Mouse (Mus musculus): ENCODE measurements at regions not wholly inside any gene's neighbourhood (a gene's known extent, or its start where the extent isn't known, plus 50 kb on each side); places are given as distances from the start of the nearest gene placed in this dataset.

GRCm38 (mm10) chr11:112563027-112563426, 219.0 kb upstream of the Sox9 start:
- Histone ChIP-seq H3K27ac (ENCODE audit: insufficient read depth, low read depth, low read length) (no peak overlapping the region), H3K4me1 (ENCODE audit: control insufficient read depth, insufficient read depth, low read length) (no peaks in the 10 kb centered on the region), H3K4me3 (ENCODE audit: insufficient read depth, low read depth, low read length) (no peak overlapping the region)
- TF ChIP-seq POLR2A (IDR thresholded peaks at IDR 0.05; ENCODE audit: insufficient read depth, low read depth, low read length) (no peak), CTCF (IDR thresholded peaks at IDR 0.05; ENCODE audit: insufficient read depth, low read depth, low read length) (no peak)
- 92% methylated on average over 9 of the region's 9 CpGs for WGBS

GRCm38 (mm10) chr11:112564706-112565215, 217.3 kb upstream of the Sox9 start:
- WGBS = 56% methylated on average over 1 of the region's 1 CpGs
- no peak overlapping the region for H3K4me3 ChIP-seq (ENCODE audit: insufficient read depth, low read depth, low read length)
- H3K4me1 ChIP-seq (ENCODE audit: control insufficient read depth, insufficient read depth, low read length) = no peaks in the 10 kb centered on the region
- no peak overlapping the region for H3K27ac ChIP-seq (ENCODE audit: insufficient read depth, low read depth, low read length)
- TF ChIP-seq CTCF (IDR thresholded peaks at IDR 0.05; ENCODE audit: insufficient read depth, low read depth, low read length) = no peak
- TF ChIP-seq POLR2A (IDR thresholded peaks at IDR 0.05; ENCODE audit: insufficient read depth, low read depth, low read length) = no peak

GRCm38 (mm10) chr11:112566071-112566470, 216.0 kb upstream of the Sox9 start:
- Histone ChIP-seq H3K27ac (ENCODE audit: insufficient read depth, low read depth, low read length) (no peak overlapping the region), H3K4me1 (ENCODE audit: control insufficient read depth, insufficient read depth, low read length) (no peaks in the 10 kb centered on the region), H3K4me3 (ENCODE audit: insufficient read depth, low read depth, low read length) (no peak overlapping the region)
- no peak for TF ChIP-seq CTCF (IDR thresholded peaks at IDR 0.05; ENCODE audit: insufficient read depth, low read depth, low read length)
- no peak for TF ChIP-seq POLR2A (IDR thresholded peaks at IDR 0.05; ENCODE audit: insufficient read depth, low read depth, low read length)
- 88% methylated on average over 3 of the region's 3 CpGs for WGBS

GRCm38 (mm10) chr11:112587386-112587785, 194.6 kb upstream of the Sox9 start:
- Histone ChIP-seq H3K27ac (ENCODE audit: insufficient read depth, low read depth, low read length) (no peak overlapping the region), H3K4me1 (ENCODE audit: control insufficient read depth, insufficient read depth, low read length) (no peaks in the 10 kb centered on the region), H3K4me3 (ENCODE audit: insufficient read depth, low read depth, low read length) (no peak overlapping the region)
- no peak for TF ChIP-seq POLR2A (IDR thresholded peaks at IDR 0.05; ENCODE audit: insufficient read depth, low read depth, low read length)

GRCm38 (mm10) chr11:112588088-112588487, 193.9 kb upstream of the Sox9 start:
- H3K4me1 ChIP-seq (ENCODE audit: control insufficient read depth, insufficient read depth, low read length) = no peaks in the 10 kb centered on the region
- WGBS = 83% methylated on average over 11 of the region's 11 CpGs
- TF ChIP-seq CTCF (IDR thresholded peaks at IDR 0.05; ENCODE audit: insufficient read depth, low read depth, low read length) = no peak
- TF ChIP-seq POLR2A (IDR thresholded peaks at IDR 0.05; ENCODE audit: insufficient read depth, low read depth, low read length) = no peak
- H3K4me3 ChIP-seq (ENCODE audit: insufficient read depth, low read depth, low read length) = no peak overlapping the region
- H3K27ac ChIP-seq (ENCODE audit: insufficient read depth, low read depth, low read length) = no peak overlapping the region

GRCm38 (mm10) chr11:112590214-112590613, 191.8 kb upstream of the Sox9 start:
- Histone ChIP-seq H3K27ac (ENCODE audit: insufficient read depth, low read depth, low read length) (no peak overlapping the region), H3K4me1 (ENCODE audit: control insufficient read depth, insufficient read depth, low read length) (no peaks in the 10 kb centered on the region), H3K4me3 (ENCODE audit: insufficient read depth, low read depth, low read length) (no peak overlapping the region)
- 84% methylated on average over 7 of the region's 7 CpGs for WGBS
- TF ChIP-seq POLR2A (IDR thresholded peaks at IDR 0.05; ENCODE audit: insufficient read depth, low read depth, low read length) = no peak
- no peak for TF ChIP-seq CTCF (IDR thresholded peaks at IDR 0.05; ENCODE audit: insufficient read depth, low read depth, low read length)

- 21% methylated on average over 6 of the region's 6 CpGs for WGBS
- H3K4me3 ChIP-seq (ENCODE audit: insufficient read depth, low read depth, low read length) = no peak overlapping the region
- TF ChIP-seq CTCF (IDR thresholded peaks at IDR 0.05; ENCODE audit: insufficient read depth, low read depth, low read length) (no peak), POLR2A (IDR thresholded peaks at IDR 0.05; ENCODE audit: insufficient read depth, low read depth, low read length) (no peak)
- no peaks in the 10 kb centered on the region for H3K4me1 ChIP-seq (ENCODE audit: control insufficient read depth, insufficient read depth, low read length)
- H3K27ac ChIP-seq (ENCODE audit: insufficient read depth, low read depth, low read length) = no peak overlapping the region
These were observed 189.5 kb upstream of the Sox9 start for GRCm38 (mm10) chr11:112592411-112593020.

GRCm38 (mm10) chr11:112593821-112594220, 188.2 kb upstream of the Sox9 start:
- no peaks in the 10 kb centered on the region for H3K4me1 ChIP-seq (ENCODE audit: control insufficient read depth, insufficient read depth, low read length)
- TF ChIP-seq POLR2A (IDR thresholded peaks at IDR 0.05; ENCODE audit: insufficient read depth, low read depth, low read length) = no peak
- no peak for TF ChIP-seq CTCF (IDR thresholded peaks at IDR 0.05; ENCODE audit: insufficient read depth, low read depth, low read length)
- no peak overlapping the region for H3K27ac ChIP-seq (ENCODE audit: insufficient read depth, low read depth, low read length)
- no peak overlapping the region for H3K4me3 ChIP-seq (ENCODE audit: insufficient read depth, low read depth, low read length)
- WGBS = 29% methylated on average over 10 of the region's 10 CpGs

- Histone ChIP-seq H3K27ac (ENCODE audit: insufficient read depth, low read depth, low read length) (no peak overlapping the region), H3K4me3 (ENCODE audit: insufficient read depth, low read depth, low read length) (no peak overlapping the region), H3K4me1 (ENCODE audit: control insufficient read depth, insufficient read depth, low read length) (peaks cover 7% of the 10 kb centered on the region)
- TF ChIP-seq CTCF (IDR thresholded peaks at IDR 0.05; ENCODE audit: insufficient read depth, low read depth, low read length) (no peak), POLR2A (IDR thresholded peaks at IDR 0.05; ENCODE audit: insufficient read depth, low read depth, low read length) (no peak)
- WGBS = 95% methylated on average over 1 of the region's 1 CpGs
These were observed 174.7 kb upstream of the Sox9 start for GRCm38 (mm10) chr11:112607359-112607758.

GRCm38 (mm10) chr11:112609277-112609676, 172.7 kb upstream of the Sox9 start:
- H3K27ac ChIP-seq (ENCODE audit: insufficient read depth, low read depth, low read length) = no peak overlapping the region
- H3K4me3 ChIP-seq (ENCODE audit: insufficient read depth, low read depth, low read length) = no peak overlapping the region
- WGBS = 78% methylated on average over 3 of the region's 3 CpGs
- TF ChIP-seq POLR2A (IDR thresholded peaks at IDR 0.05; ENCODE audit: insufficient read depth, low read depth, low read length) (no peak), CTCF (IDR thresholded peaks at IDR 0.05; ENCODE audit: insufficient read depth, low read depth, low read length) (no peak)
- H3K4me1 ChIP-seq (ENCODE audit: control insufficient read depth, insufficient read depth, low read length) = peaks cover 7% of the 10 kb centered on the region
